Mouse (Mus musculus) v-Abl transformed pro-B cells (cell line): ENCODE measurements around the gene Mrpl39.

Experiments
- in situ Hi-C, 2 experiments: fragments of 400-800 bp; cut with MboI; formaldehyde crosslinking; loops; one replicate each; pipeline ENCODE4 v1.15.1; 2025; ENCODE audit not compliant: unreplicated experiment in 2 of 2

Gene Mrpl39

GRCm38 (mm10) chr16:84735166-84736105 is at the start of gene Mrpl39:
Gene Mrpl39, minus strand, starts transcription at chr16:84735742.
- in situ Hi-C loops = loop anchor here (5.0 to 10.0 kb wide), 4 partner anchors 91 to 939 kb away; partner anchors contain the start of gene Gabpa (in 2 of the 2)

GRCm38 (mm10) chr16:84784966-84785365 is 49.4 kb upstream of the Mrpl39 start:
- in situ Hi-C loops = no loop called here

GRCm38 (mm10) chr16:84783279-84783678 is 47.7 kb upstream of the Mrpl39 start:
- in situ Hi-C loops = no loop called here

GRCm38 (mm10) chr16:84779718-84780117 is 44.2 kb upstream of the Mrpl39 start:
- in situ Hi-C loops = no loop called here

DNA sequence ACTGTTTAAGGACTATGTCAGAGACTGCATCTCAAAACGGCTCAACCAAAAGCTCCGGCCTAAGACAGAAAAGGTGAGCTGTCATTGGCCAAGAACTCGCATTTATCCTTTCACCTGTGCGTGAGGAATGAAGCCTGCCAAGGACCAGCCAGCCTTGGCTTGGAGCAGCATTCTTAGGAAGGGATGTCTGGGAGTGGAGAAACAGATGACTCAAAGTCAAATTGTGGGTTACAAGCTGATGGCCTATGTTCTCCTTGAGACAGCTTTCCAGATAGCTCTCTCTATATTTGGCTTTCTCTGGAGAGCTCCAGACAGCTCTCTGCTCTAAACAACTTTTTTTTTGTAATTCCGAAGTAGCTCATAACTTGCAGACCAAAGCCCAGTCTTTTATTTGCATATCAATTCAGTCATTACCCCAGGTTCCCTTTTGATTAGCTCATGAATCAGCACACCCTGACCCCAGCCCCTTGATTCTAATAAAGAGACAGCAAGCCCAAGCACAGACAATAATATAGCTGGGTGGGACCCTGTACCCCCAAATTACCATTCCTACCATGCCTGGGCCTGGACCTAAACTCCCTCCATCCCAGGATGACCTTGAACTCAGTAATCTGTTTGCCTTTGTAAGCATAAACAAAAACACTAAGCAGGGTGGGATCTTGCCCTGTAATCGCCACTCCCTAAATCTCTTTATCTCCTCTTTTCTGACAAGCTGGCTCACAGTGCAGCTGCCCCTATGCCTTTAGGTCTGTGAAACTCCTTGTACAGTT is 43.5 kb upstream of the Mrpl39 start:
- in situ Hi-C loops = no loop called here

DNA sequence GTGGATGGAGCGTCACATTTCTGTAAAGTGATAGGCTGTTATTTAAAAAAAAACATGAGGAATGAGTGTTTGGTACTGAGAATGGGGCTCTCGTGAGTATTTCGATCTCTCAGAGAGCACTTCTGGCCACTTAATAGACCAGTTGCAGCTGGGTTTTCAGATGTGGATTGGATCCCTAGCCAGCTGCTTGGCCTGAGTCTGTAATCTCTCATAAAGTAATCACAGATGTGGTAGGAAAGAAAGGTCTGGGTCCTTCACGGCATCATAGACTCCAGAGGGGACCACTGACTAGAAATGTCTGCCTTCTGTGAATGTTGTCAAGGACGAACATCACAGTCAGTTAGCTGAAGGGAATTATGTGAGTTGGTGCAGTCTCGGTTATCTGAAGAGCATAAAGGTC is 42.9 kb upstream of the Mrpl39 start:
- in situ Hi-C loops = no loop called here

DNA sequence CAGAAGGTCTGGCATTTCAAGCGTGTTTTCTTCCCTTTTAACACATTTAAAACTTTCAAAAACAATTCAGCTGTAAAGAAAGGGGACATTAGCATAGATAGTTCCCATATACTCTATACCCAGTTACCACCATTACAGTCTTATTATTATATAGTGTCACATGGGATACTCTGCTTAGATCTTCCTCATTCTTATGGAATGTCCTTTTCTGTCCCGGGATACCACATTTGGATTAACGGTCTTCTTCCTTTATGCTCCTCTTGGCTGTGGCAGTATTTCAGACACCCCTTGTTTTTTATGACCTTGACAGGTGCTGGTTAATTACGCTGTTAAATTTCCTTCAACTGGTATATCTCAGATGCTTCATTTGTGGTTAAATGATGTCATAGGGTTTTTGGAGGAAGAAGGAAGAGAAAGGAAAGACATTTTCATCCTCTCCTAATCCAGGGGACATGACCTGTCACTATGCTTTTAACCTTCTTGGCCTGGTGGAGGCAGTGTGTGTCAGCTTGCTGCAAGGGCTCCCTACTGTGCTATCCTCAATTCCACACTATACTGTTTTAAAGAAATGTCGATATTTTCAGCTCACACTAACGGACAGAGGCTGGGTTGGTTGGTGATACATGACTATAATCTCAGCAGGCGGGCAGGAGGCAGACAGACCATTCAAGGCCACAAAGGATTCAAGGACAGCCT is 40.7 kb upstream of the Mrpl39 start:
- in situ Hi-C loops = no loop called here

DNA sequence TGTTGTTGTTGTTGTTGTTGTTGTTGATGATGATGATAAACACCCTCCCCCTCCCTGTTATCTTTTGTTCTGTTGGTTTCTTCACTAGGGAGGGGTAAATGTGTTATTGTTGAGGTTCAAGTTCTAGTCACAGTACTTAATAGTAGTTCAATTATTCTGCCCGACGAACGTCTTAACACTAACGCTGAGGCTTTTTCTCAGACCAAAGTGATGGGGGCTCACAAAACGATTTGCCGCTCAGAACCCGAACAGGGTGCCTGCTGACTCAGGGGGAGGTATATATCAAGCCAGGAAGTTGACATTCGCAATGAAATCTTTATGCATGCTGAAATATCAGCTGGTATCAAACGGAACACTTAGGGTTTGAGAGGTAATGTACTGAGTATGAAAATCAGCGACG is 39.8 kb upstream of the Mrpl39 start:
- in situ Hi-C loops = no loop called here

DNA sequence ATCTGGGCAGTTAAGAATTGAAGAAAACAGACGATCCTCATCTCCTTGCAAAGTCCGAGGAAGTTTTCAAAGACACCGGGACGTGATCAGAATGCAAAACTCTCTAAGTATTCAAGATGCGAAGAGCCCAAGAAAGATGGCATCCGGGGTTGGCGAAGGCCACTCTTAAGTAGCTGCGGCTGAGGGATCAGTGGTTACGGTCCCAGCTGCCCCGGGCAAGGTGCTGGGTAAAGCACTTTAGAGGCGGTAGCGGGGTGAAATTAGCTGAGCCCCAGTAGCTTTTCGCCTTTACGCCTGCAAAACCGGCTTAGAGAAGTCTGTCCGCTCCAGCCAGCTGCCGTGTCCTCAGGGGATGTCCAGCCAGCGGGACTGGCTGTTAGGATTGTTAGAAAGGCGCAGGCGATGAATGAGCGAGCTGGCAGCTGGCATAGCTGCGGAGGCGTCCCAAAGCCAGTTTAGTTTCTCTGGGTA is 39.3 kb upstream of the Mrpl39 start:
- in situ Hi-C loops = no loop called here

GRCm38 (mm10) chr16:84774003-84774703 is 38.6 kb upstream of the Mrpl39 start, which contains the start of gene Jam2:
Gene Jam2, plus strand, starts transcription at chr16:84774123.
- in situ Hi-C loops = no loop called here

GRCm38 (mm10) chr16:84773268-84773861 is 37.8 kb upstream of the Mrpl39 start:
- in situ Hi-C loops = no loop called here

- in situ Hi-C loops = no loop called here
Observed at GRCm38 (mm10) chr16:84772496-84773267, 37.1 kb upstream of the Mrpl39 start.

DNA sequence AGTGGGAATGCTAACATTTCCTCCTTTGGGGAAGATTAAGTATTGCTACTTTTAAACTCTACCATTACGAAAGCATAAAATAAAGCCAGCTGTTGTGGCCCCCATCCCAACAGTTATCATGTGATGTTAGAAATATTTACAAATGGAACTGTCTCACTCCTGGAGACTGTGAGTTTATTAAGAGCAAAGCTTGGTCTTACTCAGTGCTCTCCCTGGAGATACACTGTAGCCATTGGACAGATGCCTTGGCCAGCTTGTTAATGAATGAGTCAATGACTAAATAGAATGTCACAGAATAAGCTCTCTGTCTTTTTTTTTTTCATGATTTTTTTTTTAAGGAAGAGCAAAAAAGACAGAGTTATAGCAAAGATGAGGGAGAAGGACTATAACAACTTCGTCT is 35.9 kb upstream of the Mrpl39 start:
- in situ Hi-C loops = no loop called here

- in situ Hi-C loops = no loop called here
Observed at GRCm38 (mm10) chr16:84770891-84771290, 35.3 kb upstream of the Mrpl39 start.

GRCm38 (mm10) chr16:84769619-84770464 is 34.3 kb upstream of the Mrpl39 start:
- in situ Hi-C loops = no loop called here

GRCm38 (mm10) chr16:84769182-84769581 is 33.6 kb upstream of the Mrpl39 start:
- in situ Hi-C loops = no loop called here

DNA sequence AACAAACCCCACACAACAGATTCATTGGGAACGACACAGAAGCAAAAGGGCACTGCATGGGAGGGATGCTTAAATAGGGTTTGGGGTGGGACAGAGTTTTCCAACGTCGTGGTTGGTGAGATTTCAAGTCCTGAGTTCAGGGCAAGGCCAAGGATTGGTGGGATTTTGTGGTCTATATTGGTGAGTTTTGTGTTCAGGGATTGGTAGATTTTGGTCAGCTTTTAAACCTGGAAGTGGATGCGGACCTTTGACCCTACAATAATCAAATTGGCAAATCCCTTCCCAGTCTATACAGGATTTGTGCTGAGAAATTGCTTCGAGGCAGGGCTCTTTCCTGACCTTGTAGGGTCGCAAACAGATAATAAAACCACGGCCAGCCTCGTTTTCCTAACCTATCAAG is 32.4 kb upstream of the Mrpl39 start:
- in situ Hi-C loops = no loop called here

DNA sequence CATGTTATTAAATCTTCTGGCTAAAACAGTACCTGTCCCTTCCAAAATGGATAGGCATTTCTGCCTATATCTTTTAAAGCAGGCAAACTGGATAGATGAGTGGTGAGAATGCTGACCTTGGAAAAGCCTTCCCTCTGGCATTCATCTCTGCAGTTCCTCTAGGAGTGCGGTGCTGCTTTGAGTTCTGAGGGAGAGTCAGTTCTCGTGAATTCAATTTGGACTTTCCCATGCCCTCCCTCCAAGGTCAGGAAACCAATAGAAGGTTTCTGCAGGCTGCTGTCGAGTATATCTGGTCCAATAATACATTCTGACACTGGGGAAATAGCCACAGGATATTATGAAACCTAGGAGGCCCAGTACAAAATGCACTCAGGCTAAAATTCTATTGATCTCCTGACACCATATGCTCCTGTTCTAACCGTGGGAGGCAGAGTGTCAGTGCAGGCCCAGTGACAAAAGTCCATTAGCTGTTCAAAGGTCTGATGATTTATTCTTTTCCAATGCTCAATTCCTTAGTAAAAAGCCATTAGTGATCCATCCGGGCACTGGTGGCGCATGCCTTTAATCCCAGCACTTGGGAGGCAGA is 10.3 kb upstream of the Mrpl39 start:
- in situ Hi-C loops = no loop called here
